Mouse (Mus musculus): ENCODE results near the gene Slamf8. TPM values are rescaled to one million over a fixed set of nuclear protein-coding genes. Genes with fewer than 3 reads are reported as not detected.

Slamf8 gene
- total and polyA plus RNA-seq, 2 experiments = 1.2 to 1.7 TPM

- no peak for TF ChIP-seq POLR2A (IDR thresholded peaks at IDR 0.05; ENCODE audit: extremely low read depth, insufficient read depth, low read length)
- no peak for TF ChIP-seq CTCF (IDR thresholded peaks at IDR 0.05; ENCODE audit: low read depth, low read length)
- no peak for DNase-seq (ENCODE audit: extremely low read depth, low read depth, low spot score)
- Histone ChIP-seq H3K36me3 (ENCODE audit: control insufficient read depth, insufficient read depth, low read length) (no peaks in the 10 kb centered on the region), H3K9ac (ENCODE audit: low read depth, low read length) (no peak overlapping the region), H3K4me3 (ENCODE audit: insufficient read depth, low read depth, low read length) (no peak overlapping the region), H3K4me1 (ENCODE audit: control insufficient read depth, insufficient read depth, low read length) (no peaks in the 10 kb centered on the region), H3K27me3 (ENCODE audit: control insufficient read depth, insufficient read depth, low read length) (peaks cover 9% of the 10 kb centered on the region), H3K79me2 (ENCODE audit: control insufficient read depth, insufficient read depth, low read length) (no peaks in the 10 kb centered on the region), H3K27ac (replicated peaks; ENCODE audit: insufficient read depth, low read depth, low read length) (no peak overlapping the region)
- WGBS = 86% methylated on average over 10 of the region's 10 CpGs
Measured at GRCm38 (mm10) chr1:172614654-172615053, 24.3 kb upstream of the Slamf8 start.

GRCm38 (mm10) chr1:172612745-172613144, 22.4 kb upstream of the Slamf8 start:
- H3K9ac ChIP-seq (ENCODE audit: low read depth, low read length) = no peak overlapping the region
- no peak overlapping the region for H3K27ac ChIP-seq (replicated peaks; ENCODE audit: insufficient read depth, low read depth, low read length)
- TF ChIP-seq CTCF (IDR thresholded peaks at IDR 0.05; ENCODE audit: low read depth, low read length) (no peak), POLR2A (IDR thresholded peaks at IDR 0.05; ENCODE audit: extremely low read depth, insufficient read depth, low read length) (no peak)
- H3K79me2 ChIP-seq (ENCODE audit: control insufficient read depth, insufficient read depth, low read length) = no peaks in the 10 kb centered on the region
- WGBS = 33% methylated on average over 1 of the region's 1 CpGs
- no peak for DNase-seq (ENCODE audit: extremely low read depth, low read depth, low spot score)
- no peaks in the 10 kb centered on the region for H3K4me1 ChIP-seq (ENCODE audit: control insufficient read depth, insufficient read depth, low read length)
- H3K27me3 ChIP-seq (ENCODE audit: control insufficient read depth, insufficient read depth, low read length) = peaks cover 9% of the 10 kb centered on the region
- no peak overlapping the region for H3K4me3 ChIP-seq (ENCODE audit: insufficient read depth, low read depth, low read length)
- H3K36me3 ChIP-seq (ENCODE audit: control insufficient read depth, insufficient read depth, low read length) = no peaks in the 10 kb centered on the region

- no peak for TF ChIP-seq POLR2A (IDR thresholded peaks at IDR 0.05; ENCODE audit: extremely low read depth, insufficient read depth, low read length)
- no peak for TF ChIP-seq CTCF (IDR thresholded peaks at IDR 0.05; ENCODE audit: low read depth, low read length)
- H3K4me1 ChIP-seq (ENCODE audit: control insufficient read depth, insufficient read depth, low read length) = no peaks in the 10 kb centered on the region
- peaks cover 4% of the 10 kb centered on the region; the same call in 1 of the 2 replicates for H3K27me3 ChIP-seq (ENCODE audit: control insufficient read depth, insufficient read depth, low read length)
- DNase-seq (ENCODE audit: extremely low read depth, low read depth, low spot score) = no peak
- no peaks in the 10 kb centered on the region for H3K36me3 ChIP-seq (ENCODE audit: control insufficient read depth, insufficient read depth, low read length)
- H3K9ac ChIP-seq (ENCODE audit: low read depth, low read length) = no peak overlapping the region
- H3K27ac ChIP-seq (replicated peaks; ENCODE audit: insufficient read depth, low read depth, low read length) = no peak overlapping the region
- WGBS = 77% methylated on average over 10 of the region's 10 CpGs
- no peak overlapping the region for H3K4me3 ChIP-seq (ENCODE audit: insufficient read depth, low read depth, low read length)
- no peaks in the 10 kb centered on the region for H3K79me2 ChIP-seq (ENCODE audit: control insufficient read depth, insufficient read depth, low read length)
Measured at GRCm38 (mm10) chr1:172611304-172611703, 20.9 kb upstream of the Slamf8 start.

GRCm38 (mm10) chr1:172602326-172602725, 12.0 kb upstream of the Slamf8 start, which contains the start of gene Fcrl6:
TSS of gene Fcrl6 (minus strand) at chr1:172602551.
- 53% methylated on average over 1 of the region's 1 CpGs for WGBS
- no peaks in the 10 kb centered on the region for H3K27me3 ChIP-seq (ENCODE audit: control insufficient read depth, insufficient read depth, low read length)
- H3K79me2 ChIP-seq (ENCODE audit: control insufficient read depth, insufficient read depth, low read length) = no peaks in the 10 kb centered on the region
- H3K36me3 ChIP-seq (ENCODE audit: control insufficient read depth, insufficient read depth, low read length) = no peaks in the 10 kb centered on the region
- H3K9ac ChIP-seq (ENCODE audit: low read depth, low read length) = no peak within 1 kb of the TSS
- TF ChIP-seq POLR2A (IDR thresholded peaks at IDR 0.05; ENCODE audit: extremely low read depth, insufficient read depth, low read length) (no peak), CTCF (IDR thresholded peaks at IDR 0.05; ENCODE audit: low read depth, low read length) (no peak)
- no peak within 1 kb of the TSS for H3K4me3 ChIP-seq (ENCODE audit: insufficient read depth, low read depth, low read length)
- no peak for DNase-seq (ENCODE audit: extremely low read depth, low read depth, low spot score)
- H3K27ac ChIP-seq (replicated peaks; ENCODE audit: insufficient read depth, low read depth, low read length) = no peak within 1 kb of the TSS
- H3K4me1 ChIP-seq (ENCODE audit: control insufficient read depth, insufficient read depth, low read length) = no peaks in the 10 kb centered on the region

- no peak for DNase-seq (ENCODE audit: extremely low read depth, low read depth, low spot score)
- Histone ChIP-seq H3K9ac (ENCODE audit: low read depth, low read length) (no peak overlapping the region), H3K4me3 (ENCODE audit: insufficient read depth, low read depth, low read length) (no peak overlapping the region), H3K27ac (replicated peaks; ENCODE audit: insufficient read depth, low read depth, low read length) (no peak overlapping the region), H3K27me3 (ENCODE audit: control insufficient read depth, insufficient read depth, low read length) (no peaks in the 10 kb centered on the region), H3K79me2 (ENCODE audit: control insufficient read depth, insufficient read depth, low read length) (no peaks in the 10 kb centered on the region), H3K4me1 (ENCODE audit: control insufficient read depth, insufficient read depth, low read length) (no peaks in the 10 kb centered on the region; the same call in 1 of the 2 replicates), H3K36me3 (ENCODE audit: control insufficient read depth, insufficient read depth, low read length) (no peaks in the 10 kb centered on the region)
- TF ChIP-seq POLR2A (IDR thresholded peaks at IDR 0.05; ENCODE audit: extremely low read depth, insufficient read depth, low read length) (no peak), CTCF (IDR thresholded peaks at IDR 0.05; ENCODE audit: low read depth, low read length) (peak; percentile 53; the same call in 1 of the 2 replicates)
Measured at GRCm38 (mm10) chr1:172594495-172594894, 4.1 kb upstream of the Slamf8 start.

GRCm38 (mm10) chr1:172593956-172594355, 3.6 kb upstream of the Slamf8 start:
- Histone ChIP-seq H3K27ac (replicated peaks; ENCODE audit: insufficient read depth, low read depth, low read length) (no peak overlapping the region), H3K4me1 (ENCODE audit: control insufficient read depth, insufficient read depth, low read length) (no peaks in the 10 kb centered on the region; the same call in 1 of the 2 replicates), H3K27me3 (ENCODE audit: control insufficient read depth, insufficient read depth, low read length) (no peaks in the 10 kb centered on the region), H3K4me3 (ENCODE audit: insufficient read depth, low read depth, low read length) (no peak overlapping the region), H3K36me3 (ENCODE audit: control insufficient read depth, insufficient read depth, low read length) (no peaks in the 10 kb centered on the region), H3K79me2 (ENCODE audit: control insufficient read depth, insufficient read depth, low read length) (no peaks in the 10 kb centered on the region), H3K9ac (ENCODE audit: low read depth, low read length) (no peak overlapping the region)
- DNase-seq (ENCODE audit: extremely low read depth, low read depth, low spot score) = no peak
- no peak for TF ChIP-seq POLR2A (IDR thresholded peaks at IDR 0.05; ENCODE audit: extremely low read depth, insufficient read depth, low read length)
- no peak for TF ChIP-seq CTCF (IDR thresholded peaks at IDR 0.05; ENCODE audit: low read depth, low read length)
- WGBS = 85% methylated on average over 2 of the region's 2 CpGs

Data from liver, adult 2 months (tissue).